Mouse (Mus musculus): Measurements from ENCODE around the gene 2210407C18Rik. TPM values are rescaled to one million over a fixed set of nuclear protein-coding genes. Genes with fewer than 3 reads are reported as not detected.
A peak's percentile ranks its signal among the peaks of the same experiment; 100 is the strongest.

The 2210407C18Rik gene
- total RNA-seq, 2 experiments from 2014 or later = not detected

DNA sequence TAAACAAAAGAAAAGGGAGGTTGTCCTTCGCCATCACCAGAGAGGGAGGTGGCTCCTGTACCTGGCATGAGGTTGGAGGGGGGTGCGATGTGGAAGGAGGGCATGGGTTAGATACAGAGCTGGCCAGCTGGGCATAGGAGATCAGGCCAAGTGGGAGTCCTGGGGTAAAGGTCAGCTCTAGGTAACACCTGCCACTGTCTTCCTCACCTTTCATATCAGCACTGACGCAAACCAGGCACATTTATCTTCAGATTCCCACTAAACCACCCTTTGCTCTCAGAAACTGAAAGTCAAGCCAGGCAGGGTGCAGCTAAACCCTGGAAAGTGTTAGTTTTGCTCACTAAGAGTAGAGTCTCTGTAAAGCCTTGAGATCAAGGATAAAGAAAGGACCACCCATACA is 2.5 kb upstream of the 2210407C18Rik start:
- no peak overlapping the region for H3K4me3 ChIP-seq
- DNase-seq (ENCODE audit: low spot score in 2 of 2) = no peak
- H3K27ac ChIP-seq = peak overlapping the region; percentile 84
- TF ChIP-seq CTCF (conservative IDR thresholded peaks at IDR 0.05) = no peak

DNA sequence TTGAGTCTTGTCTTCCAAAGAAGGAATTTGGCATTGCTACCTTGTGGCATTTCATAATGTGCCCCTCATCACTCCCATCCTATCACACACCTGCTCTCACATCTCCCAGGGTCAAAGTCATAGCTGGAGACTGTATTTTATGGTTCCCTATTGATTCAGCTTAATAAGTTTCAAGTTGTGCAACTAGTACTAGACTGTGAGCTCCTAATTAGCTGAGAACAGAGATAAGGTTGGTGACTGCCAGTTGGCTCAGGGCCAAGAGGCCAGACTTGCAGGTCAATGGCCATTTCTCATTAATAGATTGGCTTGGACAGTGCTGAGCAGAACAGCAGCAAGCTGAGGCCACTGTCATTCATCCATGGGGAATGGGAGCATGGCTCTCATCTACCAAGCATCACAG is 1.3 kb downstream of the 2210407C18Rik start:
- no peak for TF ChIP-seq CTCF (conservative IDR thresholded peaks at IDR 0.05)
- no peak for DNase-seq (ENCODE audit: low spot score in 2 of 2)
- Histone ChIP-seq H3K27ac (no peak overlapping the region), H3K4me3 (no peak overlapping the region)

DNA sequence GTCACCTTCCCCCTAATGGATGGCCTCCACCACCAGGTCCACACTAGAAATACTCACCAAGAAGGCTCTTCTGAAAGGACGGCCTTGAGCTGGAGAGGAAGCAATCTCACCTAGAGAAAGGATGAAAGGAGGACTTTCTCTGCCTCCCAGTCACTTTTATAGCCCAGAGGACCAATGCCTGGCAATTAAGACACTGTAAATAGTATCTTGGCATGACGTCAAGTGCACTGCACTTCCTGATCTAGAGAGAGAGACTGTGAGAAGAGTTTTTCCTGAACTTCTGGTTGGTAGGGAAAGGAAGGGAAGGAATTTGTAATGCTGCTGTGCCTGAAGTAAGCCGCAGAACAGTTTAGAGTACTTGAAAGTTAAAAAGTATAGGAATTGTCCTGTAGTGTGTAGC is 2.5 kb downstream of the 2210407C18Rik start:
- Histone ChIP-seq H3K27ac (no peak overlapping the region), H3K4me3 (no peak overlapping the region)
- TF ChIP-seq CTCF (conservative IDR thresholded peaks at IDR 0.05) = no peak
- no peak for DNase-seq (ENCODE audit: low spot score in 2 of 2)

DNA sequence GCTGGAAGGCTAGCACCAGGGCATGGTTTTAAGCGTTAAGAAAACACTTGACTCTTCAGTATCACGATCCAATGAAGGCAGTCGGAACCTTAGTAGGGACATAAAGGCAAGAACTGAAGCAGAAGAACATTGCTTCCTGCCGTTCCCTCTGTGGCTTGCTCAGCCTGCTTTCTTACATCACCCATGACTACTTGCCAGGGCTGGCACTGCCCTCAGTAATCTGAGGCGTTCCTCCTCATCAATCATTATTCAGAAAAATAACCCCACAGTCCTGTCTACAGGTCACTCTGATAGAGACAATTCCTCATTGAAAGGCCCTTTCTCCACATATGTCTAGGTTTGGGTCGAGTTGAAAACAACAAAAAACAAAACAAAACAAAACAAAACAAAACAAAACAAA is 8.8 kb downstream of the 2210407C18Rik start:
- no peak for DNase-seq (ENCODE audit: low spot score in 2 of 2)
- no peak overlapping the region for H3K4me3 ChIP-seq
- H3K27ac ChIP-seq = no peak overlapping the region
- no peak for TF ChIP-seq CTCF (conservative IDR thresholded peaks at IDR 0.05)

DNA sequence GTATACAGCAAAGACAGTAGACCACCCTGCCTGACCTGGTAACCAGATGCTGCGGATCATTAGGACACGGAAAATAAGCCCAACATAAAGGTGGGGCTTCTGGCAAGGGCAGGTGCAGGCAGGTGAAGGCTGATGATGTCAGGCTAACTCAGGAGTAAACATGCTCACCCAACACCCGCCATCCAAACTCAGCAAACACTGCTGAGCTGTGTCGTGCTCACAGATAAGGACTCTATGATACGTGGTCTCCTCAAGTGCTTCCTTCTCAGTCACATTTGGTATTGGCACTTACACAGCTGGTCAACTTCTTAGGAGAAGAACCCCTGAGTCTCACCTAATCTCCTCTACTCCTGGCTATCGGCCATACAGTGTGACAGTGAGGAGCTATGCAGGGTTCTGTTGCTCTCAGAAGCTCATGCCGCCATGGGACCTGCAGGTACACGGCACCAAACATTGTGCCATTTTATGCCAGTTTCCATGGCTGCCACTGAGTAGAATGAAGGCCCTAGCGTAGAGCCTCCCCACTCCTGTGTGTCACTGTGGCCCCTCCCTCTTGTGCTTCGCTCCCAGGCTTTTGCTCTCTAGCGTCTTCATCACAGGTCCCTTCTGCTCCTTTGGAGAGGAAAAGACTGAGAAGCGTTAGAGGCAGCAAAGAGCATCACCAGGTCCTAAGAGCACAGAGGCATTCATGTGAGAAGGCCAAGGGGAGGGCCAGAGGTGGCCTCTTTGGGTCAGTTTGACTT is 9.5 kb downstream of the 2210407C18Rik start:
- no peak for TF ChIP-seq CTCF (conservative IDR thresholded peaks at IDR 0.05)
- no peak for DNase-seq (ENCODE audit: low spot score in 2 of 2)
- Histone ChIP-seq H3K27ac (no peak overlapping the region), H3K4me3 (no peak overlapping the region)

DNA sequence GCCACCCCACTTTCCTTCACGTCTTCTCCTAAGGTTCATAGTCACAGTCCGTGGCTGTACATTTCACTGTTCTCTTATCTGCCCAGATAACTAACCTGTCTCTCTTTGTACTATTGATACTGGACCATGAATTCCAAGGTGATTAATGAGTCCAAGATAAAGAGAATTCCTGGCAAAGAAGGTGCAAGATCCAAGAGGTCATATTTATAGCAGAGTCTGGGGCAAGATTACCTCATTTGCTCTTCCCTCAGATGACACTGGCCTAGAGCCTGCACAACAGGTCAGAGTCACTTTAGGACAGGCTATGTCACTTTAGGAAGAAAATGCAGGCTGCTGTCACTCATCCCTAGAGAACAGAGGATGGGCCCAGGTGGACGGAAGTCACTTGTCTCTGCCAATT is 10.6 kb downstream of the 2210407C18Rik start:
- Histone ChIP-seq H3K4me3 (no peak overlapping the region), H3K27ac (no peak overlapping the region)
- no peak for TF ChIP-seq CTCF (conservative IDR thresholded peaks at IDR 0.05)
- DNase-seq (ENCODE audit: low spot score in 2 of 2) = no peak

DNA sequence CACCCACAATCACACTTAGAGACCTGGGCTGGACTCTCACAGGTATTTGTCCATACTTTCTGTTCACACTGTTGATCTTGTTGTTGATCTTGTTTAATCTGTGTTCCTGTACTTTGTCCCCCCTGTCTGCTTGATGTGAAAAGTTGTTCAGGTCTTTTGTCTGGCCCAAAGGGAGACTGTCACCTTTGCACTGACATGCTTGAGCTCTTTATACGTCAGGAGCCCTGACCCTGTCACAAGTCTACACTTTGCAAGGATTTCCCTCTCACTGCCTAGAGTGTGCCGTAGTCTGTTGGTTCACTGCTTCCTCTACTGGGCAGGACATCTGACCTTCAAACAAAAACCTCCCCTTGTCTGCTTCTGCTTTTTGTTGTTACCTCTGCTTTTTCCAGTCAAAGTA is 11.2 kb downstream of the 2210407C18Rik start:
- H3K4me3 ChIP-seq = no peak overlapping the region
- no peak overlapping the region for H3K27ac ChIP-seq
- DNase-seq (ENCODE audit: low spot score in 2 of 2) = no peak
- no peak for TF ChIP-seq CTCF (conservative IDR thresholded peaks at IDR 0.05)

DNA sequence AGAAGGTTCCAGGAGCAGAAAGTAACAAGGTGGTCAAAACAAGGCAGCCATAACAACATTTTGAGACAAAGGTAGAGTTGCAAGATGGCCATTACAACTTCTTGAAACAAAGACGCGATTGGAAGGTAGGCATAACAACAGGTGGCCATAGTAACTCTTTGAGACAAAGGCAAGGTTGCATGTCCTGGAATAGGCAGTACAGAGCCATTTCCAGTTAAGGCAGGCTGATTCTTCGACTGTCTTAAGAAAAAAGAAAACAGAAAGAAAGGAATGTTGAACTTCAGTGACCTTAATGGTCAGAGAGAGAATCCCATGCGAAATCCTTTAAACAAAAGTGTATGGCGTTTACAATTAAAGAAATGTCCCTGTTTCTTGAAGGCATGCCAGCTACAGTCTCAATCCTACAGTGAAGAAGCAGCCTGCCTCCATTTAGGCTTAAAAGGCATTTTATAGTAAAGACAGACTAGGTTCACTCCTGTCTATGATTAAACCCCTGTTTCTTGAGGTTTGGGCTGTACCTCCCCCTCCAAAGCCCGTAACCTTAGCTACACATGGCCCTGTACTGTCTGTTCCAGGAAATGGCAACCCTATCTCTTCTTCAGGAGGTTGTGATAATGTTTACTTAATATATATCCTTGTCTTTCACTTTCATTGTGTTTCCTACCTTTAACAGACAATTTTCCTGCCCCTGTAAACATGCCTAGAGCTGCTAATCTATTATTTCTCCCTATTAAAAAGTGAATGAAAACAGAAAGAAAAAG is 12.9 kb downstream of the 2210407C18Rik start:
- no peak for TF ChIP-seq CTCF (conservative IDR thresholded peaks at IDR 0.05)
- Histone ChIP-seq H3K4me3 (no peak overlapping the region), H3K27ac (no peak overlapping the region)
- no peak for DNase-seq (ENCODE audit: low spot score in 2 of 2)

DNA sequence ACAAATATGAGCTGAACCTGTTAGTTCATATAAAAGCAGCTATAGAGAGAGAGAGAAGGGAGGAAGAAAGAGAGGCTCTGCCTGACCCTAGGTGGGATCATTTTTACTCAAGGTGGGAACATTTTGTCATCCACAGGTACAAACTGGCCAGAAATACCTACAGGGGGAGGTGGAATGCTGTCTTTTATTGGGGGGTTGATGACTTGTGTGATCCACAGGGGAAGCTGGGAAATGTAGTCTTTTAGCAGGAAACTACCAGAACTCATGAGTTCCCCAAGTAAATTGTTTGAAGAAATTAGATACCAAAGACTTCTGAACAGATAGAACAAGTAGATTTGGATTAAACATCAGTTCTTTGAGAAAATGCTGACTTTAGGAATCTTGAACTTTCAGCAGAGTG is 13.8 kb downstream of the 2210407C18Rik start:
- TF ChIP-seq CTCF (conservative IDR thresholded peaks at IDR 0.05) = no peak
- no peak for DNase-seq (ENCODE audit: low spot score in 2 of 2)
- Histone ChIP-seq H3K27ac (no peak overlapping the region), H3K4me3 (no peak overlapping the region)

DNA sequence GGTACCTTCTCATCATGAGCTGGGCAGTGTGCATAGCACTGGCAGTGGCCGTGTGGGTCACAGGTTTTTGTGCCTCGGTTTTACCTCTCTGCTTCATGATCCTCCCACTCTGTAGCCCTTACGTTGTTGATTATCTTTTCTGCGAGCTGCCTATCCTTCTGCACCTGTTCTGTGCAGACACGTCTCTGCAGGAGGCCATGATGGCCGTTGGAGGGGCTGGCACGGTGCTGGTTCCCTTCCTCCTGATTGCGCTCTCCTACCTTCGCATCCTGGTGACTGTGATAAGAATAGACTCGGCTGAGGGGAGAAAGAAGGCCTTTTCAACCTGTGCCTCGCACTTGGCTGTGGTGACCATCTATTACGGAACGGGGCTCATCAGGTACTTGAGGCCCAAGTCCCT is 18.0 kb downstream of the 2210407C18Rik start:
- no peak for TF ChIP-seq CTCF (conservative IDR thresholded peaks at IDR 0.05)
- DNase-seq (ENCODE audit: low spot score in 2 of 2) = no peak
- no peak overlapping the region for H3K4me3 ChIP-seq
- H3K27ac ChIP-seq = no peak overlapping the region

DNA sequence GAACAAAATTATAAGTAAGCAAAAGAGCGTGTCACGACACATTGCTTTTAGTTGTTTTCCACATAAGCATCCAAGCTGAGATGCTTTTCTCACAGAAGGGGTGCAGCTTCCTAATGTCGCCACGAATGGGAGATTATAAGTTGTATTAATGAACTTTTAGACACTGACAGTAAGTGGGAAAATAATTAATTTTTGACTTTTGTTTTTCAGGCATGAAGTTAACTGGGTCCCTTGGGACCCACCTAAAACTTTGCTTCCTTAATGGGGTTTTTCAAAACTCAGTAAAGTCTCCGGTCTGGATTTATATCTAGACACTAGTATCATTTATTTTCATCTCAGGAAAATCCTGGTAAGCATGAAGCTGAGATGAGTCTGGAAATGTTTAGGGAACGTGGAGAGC is 21.1 kb downstream of the 2210407C18Rik start, which contains the start of gene Olfr324:
TSS of gene Olfr324 (plus strand) at position 301 of the 400 bp plus-strand sequence.
- TF ChIP-seq CTCF (conservative IDR thresholded peaks at IDR 0.05) = no peak
- Histone ChIP-seq H3K4me3 (no peak within 1 kb of the TSS), H3K27ac (no peak within 1 kb of the TSS)
- no peak for DNase-seq (ENCODE audit: low spot score in 2 of 2)

DNA sequence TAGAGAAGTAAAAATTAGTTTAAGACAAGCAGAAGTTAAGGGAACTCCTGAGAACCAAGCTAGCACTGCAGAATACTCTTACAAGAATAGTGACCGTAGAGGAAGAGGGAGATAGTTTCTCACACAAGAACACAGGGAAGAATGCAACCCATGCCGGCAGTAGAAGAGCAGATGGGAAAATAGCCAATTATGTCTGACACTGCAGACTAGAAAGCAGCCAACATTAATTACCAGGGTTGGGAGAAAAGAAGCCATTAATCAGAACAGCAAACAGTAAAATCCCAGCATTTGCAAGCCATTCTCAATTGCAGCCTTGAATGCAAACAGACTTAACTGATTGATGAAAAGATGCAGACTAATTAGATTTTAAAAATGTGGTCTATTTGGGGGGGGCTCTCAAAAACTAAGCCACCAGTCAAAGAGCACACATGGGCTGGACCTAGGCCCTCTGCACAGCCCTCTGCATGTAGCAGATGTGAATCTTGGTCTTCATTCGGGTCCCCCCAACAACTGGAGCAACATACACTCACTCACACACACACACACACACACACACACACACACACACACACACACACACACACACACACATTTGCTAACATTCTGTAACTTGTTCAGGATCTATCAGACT is 27.1 kb downstream of the 2210407C18Rik start:
- DNase-seq (ENCODE audit: low spot score in 2 of 2) = no peak
- no peak overlapping the region for H3K27ac ChIP-seq
- H3K4me3 ChIP-seq = no peak overlapping the region
- TF ChIP-seq CTCF (conservative IDR thresholded peaks at IDR 0.05) = no peak

DNA sequence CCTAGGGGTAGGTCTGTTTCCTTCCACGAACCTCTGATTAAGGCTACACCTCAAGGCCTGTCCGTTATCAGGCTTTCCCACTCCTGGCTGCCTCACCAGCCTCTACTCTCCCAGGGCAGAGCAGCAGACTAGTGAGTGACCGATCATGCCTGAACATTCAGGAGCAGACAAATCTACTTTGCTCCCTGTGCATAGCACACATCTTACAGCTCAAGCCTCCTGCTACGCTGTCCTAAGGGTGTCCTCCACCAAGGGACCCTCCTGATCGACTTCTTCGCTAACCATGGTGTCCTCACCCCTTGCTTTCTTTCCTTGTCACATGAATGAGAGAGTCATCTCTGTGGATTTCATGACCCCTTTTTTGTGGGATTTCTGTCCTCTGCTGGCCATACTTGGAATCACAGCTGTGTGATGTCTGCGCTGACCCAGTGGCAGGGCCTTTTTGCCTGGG is 28.0 kb downstream of the 2210407C18Rik start:
- no peak overlapping the region for H3K27ac ChIP-seq
- no peak overlapping the region for H3K4me3 ChIP-seq
- TF ChIP-seq CTCF (conservative IDR thresholded peaks at IDR 0.05) = peak; percentile 97
- DNase-seq (ENCODE audit: low spot score in 2 of 2) = peak in 1 of 2 experiments; percentile 48

Data from layer of hippocampus, adult 2 months (tissue).